Mouse (Mus musculus): Measurements from ENCODE around the gene Podxl.

GRCm38 (mm10) chr6:31524647-31525046 is 39.1 kb downstream of the Podxl start:
- TF ChIP-seq CTCF (IDR thresholded peaks at IDR 0.05; ENCODE audit: low read depth) (no peak), EP300 (IDR thresholded peaks at IDR 0.05; ENCODE audit: low read depth) (no peak)
